Mouse (Mus musculus) cerebral cortex, adult 2 months (tissue): Measurements from ENCODE around the gene Ccl9.

ENCODE experiments used
- WGBS: fragments of 180-500 bp; shearing (Covaris S2); methylation state at CpG from one replicate; pipeline ENCODE4 v1.1.7; 2018; 5-methylcytosine and 5-hydroxymethylcytosine counted together

Ccl9 gene

GRCm38 (mm10) chr11:83580699-83581232 is 2.3 kb upstream of the Ccl9 start:
- 63% methylated on average over 1 of the region's 1 CpGs for WGBS

- WGBS = 83% methylated on average over 3 of the region's 3 CpGs
Observed at GRCm38 (mm10) chr11:83578999-83579398, 563 bp upstream of the Ccl9 start.

- 81% methylated on average over 4 of the region's 4 CpGs for WGBS
Observed at GRCm38 (mm10) chr11:83576927-83577555, 1.4 kb downstream of the Ccl9 start.

GRCm38 (mm10) chr11:83572834-83573233 is 5.6 kb downstream of the Ccl9 start:
- 77% methylated on average over 9 of the region's 9 CpGs for WGBS

GRCm38 (mm10) chr11:83572223-83572622 is 6.2 kb downstream of the Ccl9 start:
- 78% methylated on average over 8 of the region's 8 CpGs for WGBS

GRCm38 (mm10) chr11:83570189-83570588 is 8.2 kb downstream of the Ccl9 start:
- WGBS = 97% methylated on average over 2 of the region's 2 CpGs

- 94% methylated on average over 7 of the region's 7 CpGs for WGBS
Observed at GRCm38 (mm10) chr11:83569249-83569648, 9.2 kb downstream of the Ccl9 start.

GRCm38 (mm10) chr11:83568786-83569185 is 9.7 kb downstream of the Ccl9 start:
- 94% methylated on average over 3 of the region's 3 CpGs for WGBS

GRCm38 (mm10) chr11:83568061-83568460 is 10.4 kb downstream of the Ccl9 start:
- 91% methylated on average over 9 of the region's 9 CpGs for WGBS

- WGBS = 75% methylated on average over 7 of the region's 7 CpGs
Observed at GRCm38 (mm10) chr11:83567311-83567710, 11.1 kb downstream of the Ccl9 start.

GRCm38 (mm10) chr11:83563754-83564153 is 14.7 kb downstream of the Ccl9 start:
- WGBS = 60% methylated on average over 2 of the region's 2 CpGs

- 75% methylated on average over 6 of the region's 6 CpGs for WGBS
Observed at GRCm38 (mm10) chr11:83562311-83562887, 16.0 kb downstream of the Ccl9 start.

GRCm38 (mm10) chr11:83560405-83560804 is 18.0 kb downstream of the Ccl9 start:
- 78% methylated on average over 6 of the region's 6 CpGs for WGBS

- WGBS = 69% methylated on average over 10 of the region's 10 CpGs
Observed at GRCm38 (mm10) chr11:83557074-83557473, 21.4 kb downstream of the Ccl9 start.

- WGBS = 18% methylated on average over 8 of the region's 8 CpGs
Observed at GRCm38 (mm10) chr11:83556085-83556781, 22.2 kb downstream of the Ccl9 start.

GRCm38 (mm10) chr11:83551668-83552067 is 26.8 kb downstream of the Ccl9 start:
- 85% methylated on average over 5 of the region's 5 CpGs for WGBS

- 76% methylated on average over 7 of the region's 7 CpGs for WGBS
Observed at GRCm38 (mm10) chr11:83551037-83551436, 27.4 kb downstream of the Ccl9 start.

GRCm38 (mm10) chr11:83550186-83550632 is 28.2 kb downstream of the Ccl9 start:
- WGBS = 89% methylated on average over 5 of the region's 5 CpGs

- WGBS = 85% methylated on average over 3 of the region's 3 CpGs
Observed at GRCm38 (mm10) chr11:83544214-83544613, 34.2 kb downstream of the Ccl9 start.

GRCm38 (mm10) chr11:83541415-83541814 is 37.0 kb downstream of the Ccl9 start:
- 88% methylated on average over 3 of the region's 3 CpGs for WGBS

GRCm38 (mm10) chr11:83540931-83541330 is 37.5 kb downstream of the Ccl9 start:
- 91% methylated on average over 2 of the region's 2 CpGs for WGBS

- WGBS = 91% methylated on average over 3 of the region's 3 CpGs
Observed at GRCm38 (mm10) chr11:83538705-83539314, 39.6 kb downstream of the Ccl9 start.
